19 mouse cellular contexts compared by ENCODE assay signal in genomic region chr8:8746691-8747090, GRCm38 (mm10).
"Had no signal": no experiment of that assay in that cellular context is flagged by ENCODE, and none has a peak within 500 bp of the region (broad histone marks: within the 10 kb centered on the region; RNA-seq: fewer than 3 reads in every experiment).

No protein-coding gene starts in this region.

- ATAC-seq: liver, postnatal 0 days; lung, postnatal 0 days; midbrain, embryonic 13.5 days; midbrain, embryonic 15.5 days had no signal

- H3K4me3 ChIP-seq: liver, embryonic 15.5 days; lung, embryonic 15.5 days; megakaryocyte, embryonic 14.5 days; midbrain, embryonic 13.5 days; midbrain, embryonic 15.5 days; neural tube, embryonic 12.5 days; stomach, embryonic 15.5 days had no signal

- H3K9me3 ChIP-seq: liver, embryonic 15.5 days; lung, embryonic 15.5 days; midbrain, embryonic 13.5 days; midbrain, embryonic 15.5 days; neural tube, embryonic 12.5 days; stomach, embryonic 15.5 days had no signal

- H3K27ac ChIP-seq: liver, embryonic 15.5 days; lung, embryonic 15.5 days; macrophage; midbrain, embryonic 13.5 days; midbrain, embryonic 15.5 days; neural tube, embryonic 12.5 days; stomach, embryonic 15.5 days; stomach, postnatal 0 days had no signal

- H3K4me2 ChIP-seq: liver, embryonic 15.5 days; lung, embryonic 15.5 days; midbrain, embryonic 11.5 days; midbrain, embryonic 13.5 days; midbrain, embryonic 15.5 days; neural tube, embryonic 12.5 days; stomach, embryonic 15.5 days had no signal

- H3K36me3 ChIP-seq: liver, embryonic 15.5 days; lung, embryonic 15.5 days; midbrain, embryonic 13.5 days; midbrain, embryonic 15.5 days; neural tube, embryonic 12.5 days; stomach, embryonic 15.5 days had no signal

- H3K4me1 ChIP-seq: liver, embryonic 15.5 days; lung, embryonic 15.5 days; midbrain, embryonic 13.5 days; midbrain, embryonic 15.5 days; neural tube, embryonic 12.5 days; stomach, embryonic 15.5 days had no signal

- DNase-seq: liver, postnatal 0 days; lung, adult 2 months; lung, postnatal 14 days; lung, postnatal 36 days; right cerebral cortex, postnatal 14 days; thymus, adult 2 months; thymus, postnatal 25 days; thymus, postnatal 4 days had no signal

- H3K9ac ChIP-seq: liver, embryonic 15.5 days; liver, postnatal 0 days; lung, embryonic 15.5 days; midbrain, embryonic 13.5 days; midbrain, embryonic 15.5 days; neural tube, embryonic 12.5 days; stomach, embryonic 15.5 days had no signal

- H3K27me3 ChIP-seq: liver, embryonic 15.5 days; lung, embryonic 15.5 days; megakaryocyte, embryonic 14.5 days; midbrain, embryonic 13.5 days; midbrain, embryonic 15.5 days; neural tube, embryonic 12.5 days; stomach, embryonic 15.5 days had no signal
